Mouse (Mus musculus): ENCODE data around the gene Plac8. TPM values are rescaled to one million over a fixed set of nuclear protein-coding genes. Genes with fewer than 3 reads are reported as not detected.
A peak's percentile ranks its signal among the peaks of the same experiment; 100 is the strongest.

The Plac8 gene
- polyA plus RNA-seq, 1 experiment from 2014 or later = 2.6 TPM

DNA sequence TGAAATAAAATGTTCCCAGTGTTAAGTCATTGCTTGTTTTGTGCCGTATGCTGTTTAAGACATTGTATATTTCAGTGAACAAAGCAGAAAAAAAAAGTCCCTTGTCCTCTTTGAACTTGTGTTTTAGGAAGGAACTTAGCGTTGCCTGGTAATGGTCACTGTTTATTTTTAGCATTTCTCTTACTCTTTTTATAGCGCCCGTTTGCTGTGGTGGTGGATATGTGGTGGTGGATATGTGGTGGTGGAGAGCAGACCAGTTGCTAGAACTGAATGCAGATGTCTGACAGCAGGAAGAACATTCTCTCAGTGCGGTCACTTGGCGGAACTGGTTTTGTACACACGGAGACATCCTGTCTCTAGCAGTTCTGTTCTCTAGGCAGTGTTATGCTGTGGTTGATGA, 45.9 kb downstream of the Plac8 start:
- peaks cover 53% of the 10 kb centered on the region for H3K36me3 ChIP-seq

DNA sequence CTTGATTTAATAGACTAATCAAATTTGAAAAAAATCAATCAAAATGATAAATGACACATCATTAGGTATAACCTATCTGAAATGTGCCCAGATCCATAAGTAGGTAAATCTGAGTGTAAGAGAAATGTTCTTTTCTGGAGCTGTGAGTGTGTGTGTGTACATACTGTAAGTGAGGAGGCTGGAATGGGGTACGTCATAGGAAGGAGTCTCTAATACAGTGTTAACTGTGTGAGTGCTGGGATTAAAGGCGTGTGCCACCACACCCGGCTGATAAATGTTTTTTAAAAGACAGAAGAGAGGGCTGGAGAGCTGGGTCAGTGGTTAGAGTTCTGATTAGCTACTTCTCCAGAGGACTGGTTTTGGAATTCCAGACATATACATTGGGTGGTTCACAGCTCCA, 46.4 kb downstream of the Plac8 start:
- H3K4me3 ChIP-seq (replicated peaks) = no peak overlapping the region

More for the DNA sequence above, 45.9 kb downstream of the Plac8 start:
- Histone ChIP-seq H3K27ac (no peak overlapping the region), H3K4me2 (no peak overlapping the region), H3K9ac (replicated peaks) (no peak overlapping the region), H3K27me3 (no peaks in the 10 kb centered on the region), H3K4me1 (replicated peaks) (no peaks in the 10 kb centered on the region), H3K4me3 (replicated peaks) (no peak overlapping the region), H3K9me3 (no peaks in the 10 kb centered on the region)
- ATAC-seq (ENCODE audit: insufficient number of reproducible peaks, insufficient read depth, low FRiP score, low TSS enrichment, low read depth) = no peak
- 81% methylated on average over 7 of the region's 7 CpGs for WGBS

DNA sequence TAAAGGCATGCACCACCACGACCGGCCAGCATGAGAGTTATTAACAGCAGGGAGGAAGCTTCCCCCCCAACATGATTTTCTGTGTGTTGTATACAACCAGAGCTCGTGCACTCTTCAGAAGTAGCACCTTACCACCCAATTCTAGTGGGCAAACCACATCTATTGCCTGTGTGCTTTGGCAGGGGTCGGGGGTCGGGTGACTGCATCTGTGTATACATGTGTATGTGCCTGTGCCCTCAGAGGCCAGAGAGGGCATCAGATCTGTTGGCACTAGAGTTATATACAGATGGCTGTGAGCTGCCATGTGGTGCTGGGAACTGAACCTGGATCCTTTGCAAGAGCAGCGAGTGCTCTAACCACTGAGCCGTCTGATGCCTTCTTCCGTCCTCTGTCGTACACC, 47.1 kb downstream of the Plac8 start:
- peaks cover 7% of the 10 kb centered on the region for H3K4me1 ChIP-seq (replicated peaks)
- H3K4me2 ChIP-seq = no peak overlapping the region
- H3K9me3 ChIP-seq = no peaks in the 10 kb centered on the region
- no peak for ATAC-seq (ENCODE audit: insufficient number of reproducible peaks, insufficient read depth, low FRiP score, low TSS enrichment, low read depth)
- peaks cover 41% of the 10 kb centered on the region for H3K36me3 ChIP-seq
- H3K9ac ChIP-seq (replicated peaks) = no peak overlapping the region
- no peak overlapping the region for H3K4me3 ChIP-seq (replicated peaks)
- no peak overlapping the region for H3K27ac ChIP-seq
- WGBS = 93% methylated on average over 9 of the region's 9 CpGs
- H3K27me3 ChIP-seq = no peaks in the 10 kb centered on the region

More for the DNA sequence above, 46.4 kb downstream of the Plac8 start:
- Histone ChIP-seq H3K4me1 (replicated peaks) (no peaks in the 10 kb centered on the region; the same call in 1 of the 2 replicates), H3K27me3 (no peaks in the 10 kb centered on the region), H3K9me3 (no peaks in the 10 kb centered on the region), H3K4me2 (no peak overlapping the region), H3K9ac (replicated peaks) (no peak overlapping the region), H3K36me3 (peaks cover 48% of the 10 kb centered on the region), H3K27ac (no peak overlapping the region)
- WGBS = 80% methylated on average over 3 of the region's 3 CpGs
- no peak for ATAC-seq (ENCODE audit: insufficient number of reproducible peaks, insufficient read depth, low FRiP score, low TSS enrichment, low read depth)

DNA sequence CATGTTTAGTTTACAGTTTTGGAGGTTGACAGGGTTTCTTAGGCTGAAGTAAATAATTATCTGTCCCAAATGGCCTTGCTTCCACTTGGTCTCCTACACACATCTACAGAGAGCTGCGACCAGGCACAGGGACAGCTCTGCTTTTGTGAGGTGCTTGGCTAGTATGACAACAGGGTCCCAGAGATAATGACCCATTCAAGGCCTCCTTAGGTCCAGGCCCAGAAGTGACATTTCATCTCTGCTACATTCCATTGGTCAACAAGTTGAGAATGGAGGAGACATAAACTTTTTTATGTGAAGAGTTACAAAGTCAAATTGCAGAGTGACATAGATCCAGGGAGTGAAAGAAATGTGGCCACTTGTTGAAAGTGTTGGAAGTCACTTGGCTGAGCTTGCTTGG, 48.7 kb downstream of the Plac8 start:
- H3K4me2 ChIP-seq = no peak overlapping the region

DNA sequence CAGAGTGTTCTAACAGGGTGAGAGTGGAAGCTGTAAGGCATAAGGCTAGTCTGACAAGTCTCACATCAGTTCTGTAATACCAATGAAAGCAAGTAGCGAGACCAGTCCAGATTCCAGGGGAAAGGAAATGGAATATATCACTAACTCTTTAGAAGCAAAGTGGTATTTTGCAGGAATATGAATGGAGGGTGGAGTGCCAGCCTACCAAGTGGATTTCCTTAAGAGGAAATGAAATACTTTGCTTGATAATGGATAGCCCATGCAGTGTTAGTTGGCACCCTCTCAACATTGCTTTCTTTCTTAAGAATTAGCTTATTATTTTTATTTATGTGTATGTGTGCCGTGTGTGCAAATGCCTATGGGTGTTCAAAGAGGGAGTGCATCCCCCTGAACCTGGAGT, 51.8 kb downstream of the Plac8 start:
- Histone ChIP-seq H3K9me3 (no peaks in the 10 kb centered on the region), H3K4me3 (replicated peaks) (no peak overlapping the region), H3K27me3 (no peaks in the 10 kb centered on the region), H3K4me1 (replicated peaks) (peaks cover 18% of the 10 kb centered on the region), H3K4me2 (peak overlapping the region; percentile 81; the same call in 1 of the 2 replicates), H3K27ac (no peak overlapping the region), H3K9ac (replicated peaks) (no peak overlapping the region), H3K36me3 (peaks cover 16% of the 10 kb centered on the region; the same call in 1 of the 2 replicates)
- ATAC-seq (ENCODE audit: insufficient number of reproducible peaks, insufficient read depth, low FRiP score, low TSS enrichment, low read depth) = no peak
- WGBS = 91% methylated on average over 2 of the region's 2 CpGs

More for the DNA sequence above, 48.7 kb downstream of the Plac8 start:
- H3K4me3 ChIP-seq (replicated peaks) = no peak overlapping the region
- H3K36me3 ChIP-seq = peaks cover 25% of the 10 kb centered on the region
- H3K9me3 ChIP-seq = no peaks in the 10 kb centered on the region
- 100% methylated on average over 1 of the region's 1 CpGs for WGBS
- H3K27ac ChIP-seq = no peak overlapping the region
- peaks cover 15% of the 10 kb centered on the region for H3K4me1 ChIP-seq (replicated peaks)
- ATAC-seq (ENCODE audit: insufficient number of reproducible peaks, insufficient read depth, low FRiP score, low TSS enrichment, low read depth) = no peak
- H3K27me3 ChIP-seq = no peaks in the 10 kb centered on the region
- H3K9ac ChIP-seq (replicated peaks) = no peak overlapping the region

DNA sequence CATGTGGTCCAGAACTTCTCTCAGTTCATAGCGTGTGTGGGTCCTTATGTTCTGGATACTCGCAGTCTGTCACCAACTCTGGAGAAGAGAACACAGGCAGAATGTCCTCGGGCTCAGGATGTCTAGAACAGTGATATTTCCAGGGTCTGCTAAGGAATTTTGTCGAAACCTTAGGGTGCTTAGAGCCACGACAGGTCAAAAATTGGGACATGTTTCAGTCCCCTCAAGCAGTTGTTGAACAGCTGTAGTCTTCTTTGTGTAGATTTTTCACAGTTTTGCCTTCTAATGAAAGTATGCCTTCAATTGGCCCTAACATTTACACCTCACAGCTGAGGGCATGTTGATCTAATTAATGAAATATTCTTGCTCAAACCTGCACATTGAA, 53.0 kb downstream of the Plac8 start:
- Histone ChIP-seq H3K4me1 (replicated peaks) (peaks cover 18% of the 10 kb centered on the region), H3K9me3 (no peaks in the 10 kb centered on the region), H3K27me3 (no peaks in the 10 kb centered on the region), H3K4me2 (peak overlapping the region; percentile 81), H3K4me3 (replicated peaks) (peak overlapping the region; percentile 84), H3K36me3 (peaks cover 13% of the 10 kb centered on the region; the same call in 1 of the 2 replicates), H3K9ac (replicated peaks) (peak overlapping the region; percentile 85), H3K27ac (peak overlapping the region; percentile 85; the same call in 1 of the 2 replicates)
- ATAC-seq (ENCODE audit: insufficient number of reproducible peaks, insufficient read depth, low FRiP score, low TSS enrichment, low read depth) = no peak
- WGBS = 7% methylated on average over 5 of the region's 5 CpGs

DNA sequence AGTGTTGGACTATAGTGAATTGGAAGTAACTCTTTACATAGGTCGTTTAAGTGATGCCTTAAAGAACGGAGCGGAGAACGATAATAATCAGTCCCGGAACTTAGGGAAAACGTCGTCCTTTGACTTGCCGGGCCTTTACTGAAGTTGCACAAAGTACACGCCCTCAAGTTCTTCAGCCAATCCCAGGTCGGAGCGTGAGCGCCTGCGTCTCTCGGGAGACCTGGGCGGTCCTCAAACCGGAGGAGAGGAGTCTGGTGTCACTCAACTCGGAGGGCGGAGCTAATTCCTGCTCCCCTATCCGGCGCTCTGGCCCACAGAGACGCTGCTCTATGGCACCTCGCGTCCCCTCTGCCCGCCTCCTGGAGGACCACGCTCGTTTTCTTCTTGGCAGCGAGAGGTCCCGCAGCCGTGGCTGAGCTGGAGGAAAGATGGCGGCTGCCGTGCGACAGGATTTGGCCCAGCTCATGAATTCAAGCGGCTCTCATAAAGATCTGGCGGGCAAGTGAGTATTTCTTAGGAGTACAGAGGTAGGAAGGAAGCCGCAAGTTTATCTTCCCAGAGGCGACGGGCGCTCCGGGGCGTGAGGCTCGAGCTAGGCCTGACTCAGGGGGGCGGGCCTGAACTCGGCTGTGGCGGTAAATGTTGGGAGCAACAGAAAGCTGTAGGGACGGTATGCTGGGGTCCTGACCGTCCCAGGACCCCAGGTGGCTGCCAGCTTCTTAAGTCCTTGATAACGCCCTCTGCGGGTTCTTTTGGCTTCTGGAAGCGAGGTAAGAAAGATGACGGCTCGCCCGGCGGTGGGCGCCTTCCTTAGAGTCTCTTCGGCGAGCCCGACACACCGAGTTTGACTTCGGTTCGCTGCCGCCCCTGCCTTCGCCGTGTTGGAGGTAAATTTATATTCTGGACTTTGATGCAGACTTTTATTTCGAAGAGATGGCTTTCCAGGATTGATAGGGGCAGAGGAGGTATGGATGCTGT, 53.7 kb downstream of the Plac8 start, which contains the start of gene Cops4:
Cops4 (plus strand) TSS at position 261 of the 978 bp plus-strand sequence.
- peak within 1 kb of the TSS; percentile 85 for H3K27ac ChIP-seq
- ATAC-seq (ENCODE audit: insufficient number of reproducible peaks, insufficient read depth, low FRiP score, low TSS enrichment, low read depth) = peak; percentile 100
- no peaks in the 10 kb centered on the region for H3K9me3 ChIP-seq
- H3K9ac ChIP-seq (replicated peaks) = peak within 1 kb of the TSS; percentile 85
- H3K27me3 ChIP-seq = no peaks in the 10 kb centered on the region
- peaks cover 13% of the 10 kb centered on the region; the same call in 1 of the 2 replicates for H3K36me3 ChIP-seq
- peak within 1 kb of the TSS; percentile 81 for H3K4me2 ChIP-seq
- H3K4me3 ChIP-seq (replicated peaks) = peak within 1 kb of the TSS; percentile 84
- peaks cover 18% of the 10 kb centered on the region for H3K4me1 ChIP-seq (replicated peaks)
- WGBS = under 1% methylated on average over 64 of the region's 64 CpGs

DNA sequence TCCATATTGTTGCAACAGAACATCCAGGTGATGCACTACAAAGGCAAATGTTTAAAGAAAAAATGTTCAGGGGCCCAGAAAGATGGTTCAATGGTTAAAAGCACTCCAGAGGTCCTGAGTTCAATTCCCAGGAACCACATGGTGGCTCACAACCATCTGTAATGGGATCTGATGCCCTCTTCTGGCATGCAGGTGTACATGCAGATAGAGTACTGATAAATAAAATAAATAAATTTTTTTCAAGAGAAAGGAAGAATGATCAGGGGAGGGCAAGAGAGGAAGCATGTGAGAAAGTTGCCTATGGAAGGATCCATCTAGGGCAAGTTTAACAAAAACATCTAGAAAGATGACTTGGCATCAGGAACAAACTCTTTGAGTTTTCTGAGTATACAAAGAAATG, 59.5 kb downstream of the Plac8 start:
- no peak overlapping the region for H3K27ac ChIP-seq
- H3K27me3 ChIP-seq = no peaks in the 10 kb centered on the region
- no peak for ATAC-seq (ENCODE audit: insufficient number of reproducible peaks, insufficient read depth, low FRiP score, low TSS enrichment, low read depth)
- H3K36me3 ChIP-seq = no peaks in the 10 kb centered on the region
- no peak overlapping the region for H3K4me2 ChIP-seq
- H3K4me3 ChIP-seq (replicated peaks) = no peak overlapping the region
- H3K4me1 ChIP-seq (replicated peaks) = 0 out of 2 replicates have a peak, but pooled peaks cover 1% of the 10 kb centered on the region
- no peaks in the 10 kb centered on the region for H3K9me3 ChIP-seq
- H3K9ac ChIP-seq (replicated peaks) = no peak overlapping the region

DNA sequence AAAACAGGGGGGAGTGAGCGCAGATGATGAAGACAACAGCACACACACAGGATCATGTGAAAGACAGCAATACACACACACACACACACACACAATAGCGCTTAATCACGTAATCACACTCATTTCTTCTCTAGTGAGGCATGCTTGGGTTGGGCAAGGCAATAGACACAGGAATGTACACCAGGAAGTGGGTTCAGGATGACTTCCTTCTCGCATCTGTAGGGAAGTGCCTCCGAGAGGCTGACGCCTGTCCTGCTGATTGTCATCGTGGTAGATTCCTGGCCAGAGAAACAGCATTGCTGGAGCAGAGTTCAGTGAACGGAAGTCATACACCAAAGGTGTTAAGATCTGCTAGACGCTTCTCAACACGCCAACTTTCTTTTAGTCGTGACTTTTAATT, 62.8 kb downstream of the Plac8 start:
- Histone ChIP-seq H3K36me3 (no peaks in the 10 kb centered on the region), H3K9ac (replicated peaks) (no peak overlapping the region), H3K4me3 (replicated peaks) (no peak overlapping the region), H3K27ac (no peak overlapping the region), H3K9me3 (no peaks in the 10 kb centered on the region), H3K4me2 (no peak overlapping the region), H3K27me3 (no peaks in the 10 kb centered on the region), H3K4me1 (replicated peaks) (no peaks in the 10 kb centered on the region)
- WGBS = 79% methylated on average over 11 of the region's 11 CpGs
- ATAC-seq (ENCODE audit: insufficient number of reproducible peaks, insufficient read depth, low FRiP score, low TSS enrichment, low read depth) = no peak

Measured in limb, embryonic 12.5 days (tissue).